Mouse (Mus musculus): ENCODE results near the gene Armc7. TPM values are rescaled to one million over a fixed set of nuclear protein-coding genes. Genes with fewer than 3 reads are reported as not detected.

Gene Armc7
- polyA plus RNA-seq, 1 experiment = 31.0 TPM

- H3K36me3 ChIP-seq (ENCODE audit: control insufficient read depth, insufficient read depth, low read length) = peaks cover 22% of the 10 kb centered on the region
- no peaks in the 10 kb centered on the region; the same call in 1 of the 2 replicates for H3K4me1 ChIP-seq (ENCODE audit: control insufficient read depth, insufficient read depth, insufficient read length)
- H3K4me3 ChIP-seq (ENCODE audit: extremely low read depth, insufficient read depth, insufficient read length) = no peak overlapping the region
- H3K27ac ChIP-seq (ENCODE audit: insufficient read depth, low read length) = no peak overlapping the region
- TF ChIP-seq POLR2A (IDR thresholded peaks at IDR 0.05; ENCODE audit: low read depth, low read length) = no peak
- no peak for TF ChIP-seq CTCF (IDR thresholded peaks at IDR 0.05; ENCODE audit: extremely low read depth, insufficient read depth, insufficient read length, insufficient replicate concordance)
- WGBS = 91% methylated on average over 6 of the region's 6 CpGs
- DNase-seq (ENCODE audit: low read depth in 1 of 2, low spot score in 2 of 2) = no peak
- H3K27me3 ChIP-seq (ENCODE audit: control insufficient read depth, insufficient read depth, low read length) = no peaks in the 10 kb centered on the region; the same call in 1 of the 2 replicates
Measured at GRCm38 (mm10) chr11:115433342-115433741, 42.1 kb upstream of the Armc7 start.

GRCm38 (mm10) chr11:115435596-115436337, 39.7 kb upstream of the Armc7 start:
- H3K27ac ChIP-seq (ENCODE audit: insufficient read depth, low read length) = no peak overlapping the region
- WGBS = 29% methylated on average over 31 of the region's 31 CpGs

GRCm38 (mm10) chr11:115437571-115438122, 37.8 kb upstream of the Armc7 start:
- TF ChIP-seq POLR2A (IDR thresholded peaks at IDR 0.05; ENCODE audit: low read depth, low read length) (no peak), CTCF (IDR thresholded peaks at IDR 0.05; ENCODE audit: extremely low read depth, insufficient read depth, insufficient read length, insufficient replicate concordance) (no peak)
- H3K27ac ChIP-seq (ENCODE audit: insufficient read depth, low read length) = no peak overlapping the region
- 75% methylated on average over 5 of the region's 5 CpGs for WGBS
- H3K4me3 ChIP-seq (ENCODE audit: extremely low read depth, insufficient read depth, insufficient read length) = no peak overlapping the region
- H3K36me3 ChIP-seq (ENCODE audit: control insufficient read depth, insufficient read depth, low read length) = no peaks in the 10 kb centered on the region
- no peaks in the 10 kb centered on the region; the same call in 1 of the 2 replicates for H3K27me3 ChIP-seq (ENCODE audit: control insufficient read depth, insufficient read depth, low read length)
- no peak for DNase-seq (ENCODE audit: low read depth in 1 of 2, low spot score in 2 of 2)
- no peaks in the 10 kb centered on the region; the same call in 1 of the 2 replicates for H3K4me1 ChIP-seq (ENCODE audit: control insufficient read depth, insufficient read depth, insufficient read length)

More at GRCm38 (mm10) chr11:115435596-115436337, 39.7 kb upstream of the Armc7 start:
- TF ChIP-seq CTCF (IDR thresholded peaks at IDR 0.05; ENCODE audit: extremely low read depth, insufficient read depth, insufficient read length, insufficient replicate concordance) = no peak
- no peak for TF ChIP-seq POLR2A (IDR thresholded peaks at IDR 0.05; ENCODE audit: low read depth, low read length)
- no peaks in the 10 kb centered on the region; the same call in 1 of the 2 replicates for H3K27me3 ChIP-seq (ENCODE audit: control insufficient read depth, insufficient read depth, low read length)
- H3K36me3 ChIP-seq (ENCODE audit: control insufficient read depth, insufficient read depth, low read length) = peaks cover 7% of the 10 kb centered on the region; the same call in 1 of the 2 replicates
- no peak for DNase-seq (ENCODE audit: low read depth in 1 of 2, low spot score in 2 of 2)
- no peak overlapping the region for H3K4me3 ChIP-seq (ENCODE audit: extremely low read depth, insufficient read depth, insufficient read length)
- H3K4me1 ChIP-seq (ENCODE audit: control insufficient read depth, insufficient read depth, insufficient read length) = no peaks in the 10 kb centered on the region; the same call in 1 of the 2 replicates

- no peak for DNase-seq (ENCODE audit: low read depth in 1 of 2, low spot score in 2 of 2)
- Histone ChIP-seq H3K36me3 (ENCODE audit: control insufficient read depth, insufficient read depth, low read length) (no peaks in the 10 kb centered on the region), H3K27me3 (ENCODE audit: control insufficient read depth, insufficient read depth, low read length) (no peaks in the 10 kb centered on the region; the same call in 1 of the 2 replicates), H3K4me1 (ENCODE audit: control insufficient read depth, insufficient read depth, insufficient read length) (no peaks in the 10 kb centered on the region; the same call in 1 of the 2 replicates), H3K27ac (ENCODE audit: insufficient read depth, low read length) (no peak overlapping the region), H3K4me3 (ENCODE audit: extremely low read depth, insufficient read depth, insufficient read length) (no peak overlapping the region)
- TF ChIP-seq POLR2A (IDR thresholded peaks at IDR 0.05; ENCODE audit: low read depth, low read length) (no peak), CTCF (IDR thresholded peaks at IDR 0.05; ENCODE audit: extremely low read depth, insufficient read depth, insufficient read length, insufficient replicate concordance) (no peak)
- WGBS = 68% methylated on average over 3 of the region's 3 CpGs
Measured at GRCm38 (mm10) chr11:115439326-115439725, 36.1 kb upstream of the Armc7 start.

GRCm38 (mm10) chr11:115439906-115440595, 35.4 kb upstream of the Armc7 start, which contains the start of gene Trim80:
Gene Trim80 (plus strand): TSS chr11:115440545.
- no peaks in the 10 kb centered on the region for H3K36me3 ChIP-seq (ENCODE audit: control insufficient read depth, insufficient read depth, low read length)
- DNase-seq (ENCODE audit: low read depth in 1 of 2, low spot score in 2 of 2) = no peak
- H3K27me3 ChIP-seq (ENCODE audit: control insufficient read depth, insufficient read depth, low read length) = no peaks in the 10 kb centered on the region; the same call in 1 of the 2 replicates
- no peak for TF ChIP-seq POLR2A (IDR thresholded peaks at IDR 0.05; ENCODE audit: low read depth, low read length)
- TF ChIP-seq CTCF (IDR thresholded peaks at IDR 0.05; ENCODE audit: extremely low read depth, insufficient read depth, insufficient read length, insufficient replicate concordance) = no peak
- H3K4me1 ChIP-seq (ENCODE audit: control insufficient read depth, insufficient read depth, insufficient read length) = no peaks in the 10 kb centered on the region; the same call in 1 of the 2 replicates
- 93% methylated on average over 9 of the region's 9 CpGs for WGBS
- H3K4me3 ChIP-seq (ENCODE audit: extremely low read depth, insufficient read depth, insufficient read length) = no peak within 1 kb of the TSS
- no peak within 1 kb of the TSS for H3K27ac ChIP-seq (ENCODE audit: insufficient read depth, low read length)

- no peak for DNase-seq (ENCODE audit: low read depth in 1 of 2, low spot score in 2 of 2)
- H3K4me3 ChIP-seq (ENCODE audit: extremely low read depth, insufficient read depth, insufficient read length) = no peak overlapping the region
- no peak overlapping the region for H3K27ac ChIP-seq (ENCODE audit: insufficient read depth, low read length)
- H3K27me3 ChIP-seq (ENCODE audit: control insufficient read depth, insufficient read depth, low read length) = no peaks in the 10 kb centered on the region
- WGBS = 77% methylated on average over 15 of the region's 15 CpGs
- no peak for TF ChIP-seq CTCF (IDR thresholded peaks at IDR 0.05; ENCODE audit: extremely low read depth, insufficient read depth, insufficient read length, insufficient replicate concordance)
- no peak for TF ChIP-seq POLR2A (IDR thresholded peaks at IDR 0.05; ENCODE audit: low read depth, low read length)
- no peaks in the 10 kb centered on the region for H3K36me3 ChIP-seq (ENCODE audit: control insufficient read depth, insufficient read depth, low read length)
- H3K4me1 ChIP-seq (ENCODE audit: control insufficient read depth, insufficient read depth, insufficient read length) = no peaks in the 10 kb centered on the region
Measured at GRCm38 (mm10) chr11:115441417-115441816, 34.0 kb upstream of the Armc7 start.

Measured in spleen, adult 2 months (tissue).